Mouse (Mus musculus) hindbrain, embryonic 16.5 days (tissue): ENCODE results near the gene Krt76. TPM values are rescaled to one million over a fixed set of nuclear protein-coding genes. Genes with fewer than 3 reads are reported as not detected.

Source experiments
- ATAC-seq: fragments of 200-750 bp; cut with Nextera tagmentation; 2 replicates; pipeline ENCODE4 v1.8.0; 2017; ENCODE audit warnings: moderate TSS enrichment, moderate library complexity
- H3K27ac ChIP-seq: fragments of 300-500 bp; sonication (generic); 2 replicates; pipeline ENCODE4 v1.5.1; 2014; ENCODE audit warnings: low read depth, mild to moderate bottlenecking, control low read depth, low read length, moderate library complexity
- H3K27me3 ChIP-seq: fragments of 300-500 bp; sonication (generic); replicated peaks from 2 replicates; pipeline ENCODE4 v1.6.1; 2014; ENCODE audit warnings: low read length; ENCODE audit not compliant: control insufficient read depth, insufficient read depth
- H3K36me3 ChIP-seq: fragments of 300-500 bp; sonication (generic); 2 replicates; pipeline ENCODE4 v1.6.1; 2014; ENCODE audit warnings: mild to moderate bottlenecking, low read length, moderate library complexity, mixed read lengths; ENCODE audit not compliant: control insufficient read depth, insufficient read depth
- H3K4me1 ChIP-seq: fragments of 300-500 bp; sonication (generic); 2 replicates; pipeline ENCODE4 v1.6.1; 2014; ENCODE audit warnings: low read depth, low read length; ENCODE audit not compliant: control insufficient read depth, insufficient read depth
- H3K4me2 ChIP-seq: fragments of 300-500 bp; sonication (generic); 2 replicates; pipeline ENCODE4 v1.6.1; 2014; ENCODE audit warnings: mild to moderate bottlenecking, low read length, control low read depth, moderate library complexity
- H3K4me3 ChIP-seq: fragments of 300-500 bp; sonication (generic); 2 replicates; pipeline ENCODE4 v1.5.1; 2014; ENCODE audit warnings: mild to moderate bottlenecking, low read length, control low read depth, moderate library complexity
- H3K9ac ChIP-seq: fragments of 300-500 bp; sonication (generic); 2 replicates; pipeline ENCODE4 v1.6.1; 2014; ENCODE audit warnings: low read depth, mild to moderate bottlenecking, control low read depth, low read length, moderate library complexity
- H3K9me3 ChIP-seq: fragments of 300-500 bp; sonication (generic); 2 replicates; pipeline ENCODE4 v1.6.1; 2014; ENCODE audit warnings: mild to moderate bottlenecking, low read length, moderate library complexity; ENCODE audit not compliant: control insufficient read depth
- WGBS: fragments of 180-500 bp; shearing (Covaris S2); extraction: QIAGEN DNeasy Blood & Tissue Kit; methylation state at CpG from one replicate; pipeline ENCODE4 v1.1.7; 2014; 5-methylcytosine and 5-hydroxymethylcytosine counted together
- polyA plus RNA-seq: library from polyadenylated mRNA; unstranded; fragments of >200 nt; fragmentation: Nextera tagmentation; extraction: Ambion mirVana; gene quantifications from 2 replicates; pipeline ENCODE4 v1.2.1, GENCODE M21; 2015

Krt76 gene
- polyA plus RNA-seq, 1 experiment from 2014 or later = not detected

- no peak overlapping the region for H3K4me2 ChIP-seq
- WGBS = 44% methylated on average over 4 of the region's 4 CpGs
- H3K4me1 ChIP-seq = peaks cover 7% of the 10 kb centered on the region
- no peak overlapping the region for H3K27ac ChIP-seq
- no peaks in the 10 kb centered on the region for H3K9me3 ChIP-seq
- H3K9ac ChIP-seq = no peak overlapping the region
- H3K36me3 ChIP-seq = no peaks in the 10 kb centered on the region
- no peak for ATAC-seq
- H3K4me3 ChIP-seq = no peak overlapping the region
- H3K27me3 ChIP-seq = no peaks in the 10 kb centered on the region
Measured at GRCm38 (mm10) chr15:101873231-101873630, 19.5 kb downstream of the Krt76 start.

- 30% methylated on average over 6 of the region's 6 CpGs for WGBS
- ATAC-seq = peak; percentile 85
- H3K27ac ChIP-seq = no peak within 1 kb of the TSS; the same call in 1 of the 2 replicates
- peak within 1 kb of the TSS; percentile 11; the same call in 1 of the 2 replicates for H3K9ac ChIP-seq
- no peak within 1 kb of the TSS for H3K4me3 ChIP-seq
- no peaks in the 10 kb centered on the region for H3K9me3 ChIP-seq
- no peaks in the 10 kb centered on the region for H3K27me3 ChIP-seq
- H3K36me3 ChIP-seq = no peaks in the 10 kb centered on the region
- peaks cover 7% of the 10 kb centered on the region for H3K4me1 ChIP-seq
- H3K4me2 ChIP-seq = no peak within 1 kb of the TSS
Measured at GRCm38 (mm10) chr15:101869431-101869830, 23.3 kb downstream of the Krt76 start, which contains the start of gene Krt77. Gene Krt77, minus strand, starts transcription at chr15:101869705.

DNA sequence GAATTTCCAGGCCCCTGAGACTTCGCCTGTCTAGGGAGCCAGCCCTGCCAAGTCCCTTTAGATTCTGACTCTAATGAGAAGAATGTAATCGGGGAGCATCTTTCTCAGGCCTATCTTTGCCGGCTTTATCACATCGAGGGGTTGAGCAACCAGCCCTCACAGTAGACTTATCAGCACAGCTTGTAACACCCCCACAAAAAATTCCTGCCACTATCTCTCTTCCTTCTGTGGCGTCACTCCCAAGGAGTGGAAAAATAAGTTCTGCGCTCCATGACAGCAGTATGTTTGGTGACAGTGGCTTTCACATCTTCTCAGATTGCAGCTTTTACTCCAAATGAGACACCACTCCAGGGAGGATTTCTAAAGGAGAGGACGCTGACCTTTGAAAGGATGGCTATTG, 26.0 kb downstream of the Krt76 start:
- Histone ChIP-seq H3K27ac (no peak overlapping the region), H3K9ac (no peak overlapping the region), H3K4me2 (no peak overlapping the region), H3K4me1 (peaks cover 7% of the 10 kb centered on the region), H3K27me3 (no peaks in the 10 kb centered on the region), H3K36me3 (no peaks in the 10 kb centered on the region), H3K4me3 (no peak overlapping the region), H3K9me3 (no peaks in the 10 kb centered on the region)
- no peak for ATAC-seq
- 85% methylated on average over 7 of the region's 7 CpGs for WGBS

GRCm38 (mm10) chr15:101860421-101861130, 32.1 kb downstream of the Krt76 start:
- Histone ChIP-seq H3K27ac (no peak overlapping the region), H3K27me3 (no peaks in the 10 kb centered on the region; the same call in 1 of the 2 replicates), H3K36me3 (no peaks in the 10 kb centered on the region), H3K4me3 (peak overlapping the region; percentile 50), H3K9me3 (no peaks in the 10 kb centered on the region), H3K4me1 (peaks cover 14% of the 10 kb centered on the region), H3K9ac (no peak overlapping the region; the same call in 1 of the 2 replicates), H3K4me2 (peak overlapping the region; percentile 92)
- 62% methylated on average over 13 of the region's 13 CpGs for WGBS
- peak; percentile 57 for ATAC-seq

DNA sequence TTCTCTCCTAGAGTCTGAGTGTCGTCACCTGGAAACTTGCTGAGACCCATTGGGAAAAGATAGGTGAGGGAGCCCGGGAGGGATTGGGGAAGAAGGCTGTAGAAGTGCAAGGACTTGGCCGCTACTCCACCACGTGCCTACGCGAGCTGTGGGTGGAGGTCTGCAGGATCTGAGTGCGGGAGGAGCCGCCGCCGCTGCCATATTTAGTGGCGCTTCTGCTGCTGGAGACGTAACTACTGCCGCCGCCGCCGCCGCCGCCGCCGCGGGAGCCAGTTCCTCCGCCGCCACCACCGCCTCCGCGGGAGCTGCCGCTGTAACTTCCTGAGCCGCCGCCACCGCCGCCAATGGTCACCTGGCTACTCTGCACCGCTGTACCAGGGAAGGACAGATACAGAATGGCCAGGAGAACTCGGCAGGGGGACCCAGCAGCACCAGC, 33.0 kb downstream of the Krt76 start:
- Histone ChIP-seq H3K4me1 (peaks cover 14% of the 10 kb centered on the region), H3K36me3 (no peaks in the 10 kb centered on the region), H3K27ac (peak overlapping the region; percentile 23; the same call in 1 of the 2 replicates), H3K4me2 (peak overlapping the region; percentile 92), H3K9me3 (no peaks in the 10 kb centered on the region), H3K27me3 (no peaks in the 10 kb centered on the region; the same call in 1 of the 2 replicates), H3K4me3 (peak overlapping the region; percentile 50), H3K9ac (peak overlapping the region; percentile 68)
- ATAC-seq = peak; percentile 63
- WGBS = 0% methylated on average over 18 of the region's 33 CpGs

DNA sequence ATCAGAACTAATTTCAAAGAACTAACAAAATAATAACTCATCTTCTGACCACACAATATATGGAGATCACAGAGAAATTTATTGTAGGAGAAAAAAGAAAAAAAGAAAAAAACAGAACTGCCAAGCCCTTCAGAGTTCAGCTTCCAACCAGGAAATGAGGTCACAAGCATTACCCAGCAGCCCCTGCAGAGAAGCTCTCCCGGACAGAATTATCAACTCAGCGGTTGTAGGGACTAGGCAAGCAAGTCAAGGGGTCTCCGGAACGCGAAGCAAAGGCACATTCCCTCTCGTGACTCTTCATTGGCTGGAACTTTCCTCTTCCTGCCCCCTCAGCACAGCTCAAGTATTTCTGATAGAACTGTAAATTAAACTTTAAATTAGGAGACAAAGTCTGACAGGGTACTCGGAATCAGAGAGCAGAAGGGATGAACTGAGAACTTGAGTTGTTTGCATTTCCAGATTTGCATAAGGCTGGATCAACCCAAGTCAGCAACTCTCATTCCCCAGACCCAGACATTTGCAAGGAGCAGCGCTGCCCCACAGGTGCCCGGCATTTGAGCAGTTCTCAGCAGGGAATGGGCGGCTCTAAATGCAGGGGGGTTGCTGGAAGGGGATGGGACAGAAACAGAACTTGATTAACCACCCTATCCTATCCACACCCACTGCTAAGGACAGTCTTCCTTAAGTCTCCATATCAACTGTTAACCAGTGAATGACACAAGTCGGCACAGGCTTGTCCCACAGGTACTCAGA, 33.9 kb downstream of the Krt76 start:
- ATAC-seq = no peak
- WGBS = 6% methylated on average over 11 of the region's 11 CpGs
- no peaks in the 10 kb centered on the region; the same call in 1 of the 2 replicates for H3K27me3 ChIP-seq
- peak overlapping the region; percentile 92 for H3K4me2 ChIP-seq
- peaks cover 14% of the 10 kb centered on the region for H3K4me1 ChIP-seq
- no peaks in the 10 kb centered on the region for H3K36me3 ChIP-seq
- H3K9ac ChIP-seq = no peak overlapping the region
- no peaks in the 10 kb centered on the region for H3K9me3 ChIP-seq
- H3K4me3 ChIP-seq = no peak overlapping the region
- H3K27ac ChIP-seq = no peak overlapping the region

DNA sequence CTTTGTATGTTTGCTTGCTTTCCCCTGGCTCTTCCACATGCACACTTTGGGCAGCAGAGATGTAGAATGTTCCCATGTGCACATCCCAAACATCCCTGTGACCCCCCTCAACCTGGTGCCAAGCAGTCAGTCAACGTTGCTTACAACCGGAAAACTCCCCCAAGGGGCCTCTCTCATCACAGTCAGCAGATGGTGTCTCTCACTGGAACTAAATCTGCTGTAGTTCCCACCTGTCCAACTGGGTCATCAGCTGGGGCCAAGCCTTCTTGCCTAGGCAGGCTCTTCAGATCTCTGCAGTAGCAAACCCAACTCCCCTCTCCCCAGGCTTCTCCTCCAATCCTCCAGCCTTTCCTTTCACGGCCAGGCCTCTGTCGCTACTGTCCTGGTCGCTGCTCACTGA, 36.0 kb downstream of the Krt76 start:
- Histone ChIP-seq H3K9me3 (no peaks in the 10 kb centered on the region), H3K27me3 (no peaks in the 10 kb centered on the region; the same call in 1 of the 2 replicates), H3K9ac (no peak overlapping the region), H3K36me3 (no peaks in the 10 kb centered on the region), H3K4me3 (no peak overlapping the region), H3K27ac (no peak overlapping the region), H3K4me2 (no peak overlapping the region), H3K4me1 (peaks cover 14% of the 10 kb centered on the region)
- 47% methylated on average over 5 of the region's 5 CpGs for whole genome bisulfite sequencing
- no peak for ATAC-seq

DNA sequence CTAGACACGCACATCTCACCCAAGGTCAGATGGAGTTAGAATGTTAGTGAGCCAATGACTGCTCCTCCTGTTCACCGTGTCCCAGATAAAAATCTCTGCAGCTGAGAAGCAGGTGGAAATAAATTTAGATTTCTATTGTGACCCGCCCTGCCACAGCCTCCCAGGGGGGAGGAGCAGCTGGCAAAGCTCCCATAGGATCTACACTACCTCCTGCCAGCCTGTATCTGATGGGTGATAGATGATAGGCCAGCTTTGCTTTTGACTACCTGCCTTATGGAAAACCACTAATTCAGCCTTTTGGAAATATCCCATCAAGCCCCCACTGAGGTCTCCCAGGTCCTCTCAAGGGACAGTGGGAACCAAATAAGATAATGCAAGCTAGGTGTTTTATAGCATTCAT, 37.0 kb downstream of the Krt76 start:
- Histone ChIP-seq H3K9ac (no peak overlapping the region), H3K4me2 (no peak overlapping the region), H3K36me3 (no peaks in the 10 kb centered on the region), H3K27me3 (no peaks in the 10 kb centered on the region; the same call in 1 of the 2 replicates), H3K27ac (no peak overlapping the region), H3K4me1 (peaks cover 14% of the 10 kb centered on the region), H3K4me3 (no peak overlapping the region), H3K9me3 (no peaks in the 10 kb centered on the region)
- no peak for ATAC-seq
- WGBS = 68% methylated on average over 3 of the region's 3 CpGs

DNA sequence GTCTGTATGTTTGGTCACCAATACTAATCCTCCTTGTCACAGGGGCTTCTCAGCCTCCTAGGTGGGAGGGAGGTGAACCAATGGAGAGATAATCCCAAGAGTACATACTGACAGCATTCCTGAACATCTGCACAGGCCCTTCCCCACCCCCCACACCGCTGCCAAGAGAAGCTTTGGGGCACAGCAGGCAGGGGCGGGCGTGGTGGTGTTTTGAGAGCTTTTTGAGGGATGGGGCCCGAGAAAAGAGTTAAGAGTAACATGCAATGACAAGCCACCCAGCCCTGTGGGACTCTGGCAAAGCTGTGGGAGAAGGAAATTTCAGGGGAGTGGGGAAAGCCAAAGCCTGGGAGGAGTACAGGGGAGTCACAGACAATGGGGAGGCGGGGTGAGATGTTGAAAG, 38.4 kb downstream of the Krt76 start:
- Histone ChIP-seq H3K4me3 (no peak overlapping the region), H3K4me2 (no peak overlapping the region), H3K36me3 (no peaks in the 10 kb centered on the region), H3K9ac (no peak overlapping the region), H3K27ac (no peak overlapping the region), H3K4me1 (peaks cover 6% of the 10 kb centered on the region), H3K9me3 (no peaks in the 10 kb centered on the region), H3K27me3 (no peaks in the 10 kb centered on the region; the same call in 1 of the 2 replicates)
- WGBS = 21% methylated on average over 5 of the region's 5 CpGs
- ATAC-seq = no peak
